In the genomic region with DNA sequence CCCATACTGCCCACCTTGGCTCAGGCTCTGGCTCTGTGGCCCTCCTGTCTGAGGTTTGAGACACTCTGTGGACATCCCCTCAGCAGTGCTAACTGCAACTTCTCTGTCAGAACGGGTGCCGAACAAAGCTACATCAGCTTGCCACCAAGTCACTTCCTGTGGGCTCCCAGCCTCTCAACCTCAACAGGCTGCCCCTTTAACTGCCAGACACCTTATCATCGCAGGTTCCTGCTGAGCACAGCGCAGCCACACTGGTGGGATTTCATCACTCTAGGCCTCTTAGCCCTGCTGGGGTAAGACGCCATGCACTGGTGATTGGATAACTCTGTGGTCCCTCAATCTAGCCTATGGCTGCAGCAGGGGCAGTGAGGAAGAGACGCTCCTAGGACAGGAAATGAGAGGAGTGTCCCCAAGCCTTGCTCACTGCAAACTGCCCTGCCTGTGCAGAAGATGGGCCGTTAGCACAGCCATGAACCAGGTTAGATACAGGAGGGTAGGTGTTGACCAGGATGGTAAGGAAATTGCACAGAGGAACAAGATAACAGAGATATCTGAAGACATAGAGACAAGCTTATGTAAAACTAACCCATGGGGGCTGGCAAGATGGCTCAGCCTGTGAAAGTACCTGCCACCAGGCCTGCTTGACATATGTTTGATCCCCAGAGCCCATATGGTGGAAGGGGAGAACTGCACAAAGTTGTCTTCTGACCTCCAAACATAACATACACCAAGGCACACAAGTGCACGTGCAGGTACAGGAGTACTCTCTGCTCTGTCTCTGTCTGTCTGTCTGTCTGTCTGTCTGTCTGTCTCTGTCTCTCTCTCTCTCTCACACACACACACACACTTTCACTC, we compare ENCODE assay signal across 11 mouse cellular contexts. TPM values are rescaled to one million over a fixed set of nuclear protein-coding genes. Genes with fewer than 3 reads are reported as not detected.
DNase-seq lines count a peak whose midpoint lies in the region; ATAC-seq and TF ChIP-seq lines count a peak whose summit lies in the region.
"Had no signal": no experiment of that assay in that cellular context is flagged by ENCODE, and none has a peak within 500 bp of the region (broad histone marks: within the 10 kb centered on the region; RNA-seq: fewer than 3 reads in every experiment).

Spns3 (minus strand) TSS at position 373 of the 855 bp plus-strand sequence.

- TF ChIP-seq CTCF in small intestine, adult 2 months (IDR thresholded peaks at IDR 0.05; ENCODE audit: extremely low read depth, insufficient read length, insufficient replicate concordance, low read depth, low read length) = no peak
- TF ChIP-seq CTCF in cerebellum, adult 2 months (IDR thresholded peaks at IDR 0.05; ENCODE audit: borderline replicate concordance, insufficient read depth, low read depth, low read length) = no peak

- H3K9me3 ChIP-seq in midbrain, embryonic 14.5 days (ENCODE audit: control insufficient read depth, low read length) = no peaks in the 10 kb centered on the region
- H3K9me3 ChIP-seq: embryonic facial prominence, embryonic 12.5 days had no signal

- DNase-seq in 416B (ENCODE audit: low read depth) = peak; percentile 99
- peak; percentile 53 to 54 for DNase-seq in B cell, adult 2 months
- peak; percentile 55 for DNase-seq in liver
- no peak for DNase-seq in layer of hippocampus, postnatal 14 days (ENCODE audit: low spot score in 2 of 2)
- no peak for DNase-seq in cerebellum, adult 2 months
- DNase-seq in midbrain, embryonic 14.5 days = no peak
- DNase-seq: layer of hippocampus, adult 9-11 months; right cerebral cortex, postnatal 14 days had no signal

- ATAC-seq in midbrain, embryonic 14.5 days (ENCODE audit: low FRiP score, low TSS enrichment) = no peak

- no peak within 1 kb of the TSS for H3K27ac ChIP-seq in small intestine, adult 2 months (ENCODE audit: insufficient read depth, low read depth, low read length)
- H3K27ac ChIP-seq in cerebellum, adult 2 months (ENCODE audit: insufficient read depth, low read length) = no peak within 1 kb of the TSS
- no peak within 1 kb of the TSS for H3K27ac ChIP-seq in midbrain, embryonic 14.5 days (replicated peaks; ENCODE audit: low read depth, low read length)
- H3K27ac ChIP-seq: embryonic facial prominence, embryonic 12.5 days had no signal

- peak within 1 kb of the TSS; percentile 25 for H3K4me3 ChIP-seq in small intestine, adult 2 months (ENCODE audit: low read depth, low read length)
- H3K4me3 ChIP-seq in cerebellum, adult 2 months (replicated peaks; ENCODE audit: insufficient read depth, low read depth, low read length) = no peak within 1 kb of the TSS
- no peak within 1 kb of the TSS for H3K4me3 ChIP-seq in midbrain, embryonic 14.5 days (replicated peaks; ENCODE audit: low read depth, low read length)
- H3K4me3 ChIP-seq: embryonic facial prominence, embryonic 12.5 days; myocyte had no signal

- no peaks in the 10 kb centered on the region for H3K4me1 ChIP-seq in small intestine, adult 2 months (ENCODE audit: control insufficient read depth, insufficient read depth, insufficient read length, low read length)
- no peaks in the 10 kb centered on the region; the same call in 1 of the 2 replicates for H3K4me1 ChIP-seq in cerebellum, adult 2 months (ENCODE audit: control insufficient read depth, insufficient read depth, low read length)
- H3K4me1 ChIP-seq in midbrain, embryonic 14.5 days (ENCODE audit: control insufficient read depth, insufficient read depth, low read length) = no peaks in the 10 kb centered on the region
- H3K4me1 ChIP-seq: embryonic facial prominence, embryonic 12.5 days had no signal

- no peak within 1 kb of the TSS for H3K9ac ChIP-seq in midbrain, embryonic 14.5 days (replicated peaks; ENCODE audit: low read length)
- H3K9ac ChIP-seq: embryonic facial prominence, embryonic 12.5 days had no signal

- 62% methylated on average over 8 of the region's 8 CpGs for WGBS in small intestine, adult 2 months
- 75% methylated on average over 8 of the region's 8 CpGs for WGBS in cerebellum, adult 2 months
- WGBS in midbrain, embryonic 14.5 days = 71% methylated on average over 8 of the region's 8 CpGs

- H3K36me3 ChIP-seq in small intestine, adult 2 months (ENCODE audit: control insufficient read depth, insufficient read depth, low read length) = no peaks in the 10 kb centered on the region
- H3K36me3 ChIP-seq in midbrain, embryonic 14.5 days (ENCODE audit: control insufficient read depth, insufficient read depth, low read length) = no peaks in the 10 kb centered on the region
- H3K36me3 ChIP-seq: embryonic facial prominence, embryonic 12.5 days had no signal

- H3K27me3 ChIP-seq in small intestine, adult 2 months (ENCODE audit: control insufficient read depth, insufficient read depth, low read length) = no peaks in the 10 kb centered on the region
- no peaks in the 10 kb centered on the region for H3K27me3 ChIP-seq in cerebellum, adult 2 months (ENCODE audit: control insufficient read depth, insufficient read depth, low read length)
- H3K27me3 ChIP-seq in midbrain, embryonic 14.5 days (ENCODE audit: control insufficient read depth, insufficient read depth, low read length) = no peaks in the 10 kb centered on the region
- H3K27me3 ChIP-seq: embryonic facial prominence, embryonic 12.5 days had no signal

- no peak for TF ChIP-seq POLR2A in small intestine, adult 2 months (IDR thresholded peaks at IDR 0.05; ENCODE audit: low read depth, low read length)
- TF ChIP-seq POLR2A in cerebellum, adult 2 months (IDR thresholded peaks at IDR 0.05; ENCODE audit: borderline replicate concordance, insufficient read depth, low read length) = no peak

- H3K4me2 ChIP-seq in midbrain, embryonic 14.5 days (ENCODE audit: low read length) = no peak within 1 kb of the TSS
- H3K4me2 ChIP-seq: embryonic facial prominence, embryonic 12.5 days had no signal

RNA-seq across cellular contexts. Expression of gene Spns3, which starts in this region (rescaled TPM):
- 2.2 and 8.5 TPM in 2 replicates for polyA plus RNA-seq in small intestine, adult 2 months (2012; rRNA removed)
- total RNA-seq in layer of hippocampus, postnatal 14 days (2021) = under 1 TPM; 0.23 to 0.38 TPM
- polyA plus RNA-seq in cerebellum, adult 2 months (2012; rRNA removed) = 0.63 and 0.84 TPM in 2 replicates
- 0.11 TPM in 1 of 2 replicates, not detected in the other for polyA plus RNA-seq in midbrain, embryonic 14.5 days (2014; fragmentation: Nextera tagmentation; extraction: Ambion mirVana)
- polyA plus RNA-seq: embryonic facial prominence, embryonic 12.5 days had no signal

Comparison
In these comparisons a context has a peak if more than half of its experiments do, and no peak if none do; other contexts are left out.
1. DNase-seq: peak in 416B (single experiment), B cell, adult 2 months (2 of 2) and liver (single experiment); none in layer of hippocampus, postnatal 14 days (0 of 2), cerebellum, adult 2 months (0 of 2) and midbrain, embryonic 14.5 days (single experiment).